Mouse (Mus musculus): ENCODE measurements around the gene Slc22a5. TPM values are rescaled to one million over a fixed set of nuclear protein-coding genes. Genes with fewer than 3 reads are reported as not detected.

Gene Slc22a5
- polyA plus RNA-seq, 1 experiment = 5.1 TPM

GRCm38 (mm10) chr11:53841514-53841913 is 49.9 kb downstream of the Slc22a5 start:
- no peaks in the 10 kb centered on the region for H3K79me2 ChIP-seq (ENCODE audit: control insufficient read depth, insufficient read depth)
- H3K36me3 ChIP-seq (ENCODE audit: control insufficient read depth, insufficient read depth) = no peaks in the 10 kb centered on the region
- H3ac ChIP-seq (ENCODE audit: control insufficient read depth, insufficient read length) = no peak overlapping the region
- no peak overlapping the region for H3K4me3 ChIP-seq
- H3K27me3 ChIP-seq (ENCODE audit: control insufficient read depth, insufficient read depth, insufficient read length) = no peaks in the 10 kb centered on the region
- H3K4me2 ChIP-seq (ENCODE audit: low read depth) = no peak overlapping the region
- TF ChIP-seq CEBPB (IDR thresholded peaks at IDR 0.05; ENCODE audit: insufficient read depth, poor library complexity, severe bottlenecking) (no peak), MYOG (IDR thresholded peaks at IDR 0.05; ENCODE audit: control insufficient read depth in 1 of 3, insufficient read depth in 1 of 3, insufficient read length in 2 of 3, low read depth in 2 of 3) (no peak), POLR2AphosphoS2 (IDR thresholded peaks at IDR 0.05; ENCODE audit: insufficient read length, low read depth) (no peak), SRF (IDR thresholded peaks at IDR 0.05; ENCODE audit: control insufficient read depth, insufficient read length, low read depth) (no peak), TCF3 (IDR thresholded peaks at IDR 0.05; ENCODE audit: insufficient read length, low read depth) (no peak), E2F4 (IDR thresholded peaks at IDR 0.05; ENCODE audit: insufficient read depth) (no peak)

GRCm38 (mm10) chr11:53839663-53840642 is 51.5 kb downstream of the Slc22a5 start:
- no peaks in the 10 kb centered on the region for H3K36me3 ChIP-seq (ENCODE audit: control insufficient read depth, insufficient read depth)
- no peak for TF ChIP-seq MYOD1 (IDR thresholded peaks at IDR 0.05; ENCODE audit: control insufficient read depth in 1 of 3, insufficient read length in 2 of 3, low read depth in 2 of 3)
- no peak for TF ChIP-seq E2F4 (IDR thresholded peaks at IDR 0.05; ENCODE audit: insufficient read depth)
- TF ChIP-seq TCF3 (IDR thresholded peaks at IDR 0.05; ENCODE audit: insufficient read length, low read depth) = no peak
- no peak for TF ChIP-seq MAX (IDR thresholded peaks at IDR 0.05; ENCODE audit: low read depth)
- no peak for TF ChIP-seq POLR2A (IDR thresholded peaks at IDR 0.05; ENCODE audit: insufficient read length, low read depth)
- no peak for TF ChIP-seq CEBPB (IDR thresholded peaks at IDR 0.05; ENCODE audit: insufficient read depth, poor library complexity, severe bottlenecking)
- TF ChIP-seq REST (IDR thresholded peaks at IDR 0.05; ENCODE audit: insufficient read depth, insufficient read length) = no peak
- no peak for TF ChIP-seq TCF12 (IDR thresholded peaks at IDR 0.05; ENCODE audit: insufficient read depth, poor library complexity, severe bottlenecking)
- no peak for TF ChIP-seq MYOG (IDR thresholded peaks at IDR 0.05; ENCODE audit: control insufficient read depth in 1 of 3, insufficient read depth in 1 of 3, insufficient read length in 2 of 3, low read depth in 2 of 3)
- H3ac ChIP-seq (ENCODE audit: control insufficient read depth, insufficient read length) = no peak overlapping the region
- no peak overlapping the region for H3K4me2 ChIP-seq (ENCODE audit: low read depth)
- no peaks in the 10 kb centered on the region for H3K27me3 ChIP-seq (ENCODE audit: control insufficient read depth, insufficient read depth, insufficient read length)
- no peaks in the 10 kb centered on the region for H3K79me2 ChIP-seq (ENCODE audit: control insufficient read depth, insufficient read depth)
- H3K4me3 ChIP-seq = no peak overlapping the region

- H3K79me2 ChIP-seq (ENCODE audit: control insufficient read depth, insufficient read depth) = no peaks in the 10 kb centered on the region
- no peaks in the 10 kb centered on the region for H3K36me3 ChIP-seq (ENCODE audit: control insufficient read depth, insufficient read depth)
- H3ac ChIP-seq (ENCODE audit: control insufficient read depth, insufficient read length) = no peak overlapping the region
- no peaks in the 10 kb centered on the region for H3K27me3 ChIP-seq (ENCODE audit: control insufficient read depth, insufficient read depth, insufficient read length)
- H3K4me2 ChIP-seq (ENCODE audit: low read depth) = no peak overlapping the region
- no peak overlapping the region for H3K4me3 ChIP-seq
- no peak for TF ChIP-seq USF1 (IDR thresholded peaks at IDR 0.05; ENCODE audit: low read depth)
- peak in 1 of 3 experiments; percentile 56 for TF ChIP-seq MYOG (IDR thresholded peaks at IDR 0.05; ENCODE audit: control insufficient read depth in 1 of 3, insufficient read depth in 1 of 3, insufficient read length in 2 of 3, low read depth in 2 of 3)
- TF ChIP-seq MAX (IDR thresholded peaks at IDR 0.05; ENCODE audit: low read depth) = no peak
- TF ChIP-seq MYOD1 (IDR thresholded peaks at IDR 0.05; ENCODE audit: control insufficient read depth in 1 of 3, insufficient read length in 2 of 3, low read depth in 2 of 3) = peak in 1 of 3 experiments; percentile 41
Measured at GRCm38 (mm10) chr11:53839147-53839546, 52.3 kb downstream of the Slc22a5 start.

- Histone ChIP-seq H3K4me3 (no peak overlapping the region), H3K27me3 (ENCODE audit: control insufficient read depth, insufficient read depth, insufficient read length) (no peaks in the 10 kb centered on the region), H3K79me2 (ENCODE audit: control insufficient read depth, insufficient read depth) (no peaks in the 10 kb centered on the region), H3K36me3 (ENCODE audit: control insufficient read depth, insufficient read depth) (no peaks in the 10 kb centered on the region), H3K4me2 (ENCODE audit: low read depth) (no peak overlapping the region), H3ac (ENCODE audit: control insufficient read depth, insufficient read length) (no peak overlapping the region)
- no peak for TF ChIP-seq MYOD1 (IDR thresholded peaks at IDR 0.05; ENCODE audit: control insufficient read depth in 1 of 3, insufficient read length in 2 of 3, low read depth in 2 of 3)
- no peak for TF ChIP-seq POLR2AphosphoS2 (IDR thresholded peaks at IDR 0.05; ENCODE audit: insufficient read length, low read depth)
- TF ChIP-seq SRF (IDR thresholded peaks at IDR 0.05; ENCODE audit: control insufficient read depth, insufficient read length, low read depth) = no peak
- no peak for TF ChIP-seq TCF3 (IDR thresholded peaks at IDR 0.05; ENCODE audit: insufficient read length, low read depth)
- no peak for TF ChIP-seq POLR2A (IDR thresholded peaks at IDR 0.05; ENCODE audit: insufficient read length, low read depth)
- TF ChIP-seq MYOG (IDR thresholded peaks at IDR 0.05; ENCODE audit: control insufficient read depth in 1 of 3, insufficient read depth in 1 of 3, insufficient read length in 2 of 3, low read depth in 2 of 3) = no peak
- no peak for TF ChIP-seq MAX (IDR thresholded peaks at IDR 0.05; ENCODE audit: low read depth)
- no peak for TF ChIP-seq REST (IDR thresholded peaks at IDR 0.05; ENCODE audit: insufficient read depth, insufficient read length)
- TF ChIP-seq USF1 (IDR thresholded peaks at IDR 0.05; ENCODE audit: low read depth) = no peak
- TF ChIP-seq CEBPB (IDR thresholded peaks at IDR 0.05; ENCODE audit: insufficient read depth, poor library complexity, severe bottlenecking) = no peak
- no peak for TF ChIP-seq TCF12 (IDR thresholded peaks at IDR 0.05; ENCODE audit: insufficient read depth, poor library complexity, severe bottlenecking)
- no peak for TF ChIP-seq E2F4 (IDR thresholded peaks at IDR 0.05; ENCODE audit: insufficient read depth)
Measured at GRCm38 (mm10) chr11:53837731-53838130, 53.7 kb downstream of the Slc22a5 start.
